Mouse (Mus musculus): ENCODE results near the gene Iqsec1. TPM values are rescaled to one million over a fixed set of nuclear protein-coding genes. Genes with fewer than 3 reads are reported as not detected.

Iqsec1 gene
- polyA plus RNA-seq, 1 experiment = 80.9 TPM

- Histone ChIP-seq H3K4me1 (ENCODE audit: control insufficient read depth, insufficient read depth, insufficient read length, low read length) (no peaks in the 10 kb centered on the region), H3K27ac (replicated peaks; ENCODE audit: low read depth, low read length) (no peak overlapping the region), H3K4me3 (ENCODE audit: insufficient read depth, low read depth, low read length) (no peak overlapping the region)
Observed at GRCm38 (mm10) chr6:90804646-90805045, 183.8 kb downstream of the Iqsec1 start.

GRCm38 (mm10) chr6:90802604-90803003 lies 185.9 kb downstream of the Iqsec1 start:
- Histone ChIP-seq H3K27ac (replicated peaks; ENCODE audit: low read depth, low read length) (no peak overlapping the region), H3K4me1 (ENCODE audit: control insufficient read depth, insufficient read depth, insufficient read length, low read length) (no peaks in the 10 kb centered on the region), H3K4me3 (ENCODE audit: insufficient read depth, low read depth, low read length) (no peak overlapping the region)

GRCm38 (mm10) chr6:90802058-90802457 lies 186.4 kb downstream of the Iqsec1 start:
- Histone ChIP-seq H3K4me3 (ENCODE audit: insufficient read depth, low read depth, low read length) (no peak overlapping the region), H3K27ac (replicated peaks; ENCODE audit: low read depth, low read length) (no peak overlapping the region), H3K4me1 (ENCODE audit: control insufficient read depth, insufficient read depth, insufficient read length, low read length) (no peaks in the 10 kb centered on the region)

GRCm38 (mm10) chr6:90800825-90801224 lies 187.7 kb downstream of the Iqsec1 start:
- Histone ChIP-seq H3K4me1 (ENCODE audit: control insufficient read depth, insufficient read depth, insufficient read length, low read length) (no peaks in the 10 kb centered on the region), H3K4me3 (ENCODE audit: insufficient read depth, low read depth, low read length) (no peak overlapping the region), H3K27ac (replicated peaks; ENCODE audit: low read depth, low read length) (no peak overlapping the region)

- H3K27ac ChIP-seq (replicated peaks; ENCODE audit: low read depth, low read length) = no peak overlapping the region
- H3K4me1 ChIP-seq (ENCODE audit: control insufficient read depth, insufficient read depth, insufficient read length, low read length) = no peaks in the 10 kb centered on the region
Observed at GRCm38 (mm10) chr6:90799116-90799515, 189.4 kb downstream of the Iqsec1 start.

GRCm38 (mm10) chr6:90798201-90798600 lies 190.3 kb downstream of the Iqsec1 start:
- no peak overlapping the region for H3K27ac ChIP-seq (replicated peaks; ENCODE audit: low read depth, low read length)
- H3K4me3 ChIP-seq (ENCODE audit: insufficient read depth, low read depth, low read length) = no peak overlapping the region
- no peaks in the 10 kb centered on the region for H3K4me1 ChIP-seq (ENCODE audit: control insufficient read depth, insufficient read depth, insufficient read length, low read length)

More at GRCm38 (mm10) chr6:90799116-90799515, 189.4 kb downstream of the Iqsec1 start:
- no peak overlapping the region for H3K4me3 ChIP-seq (ENCODE audit: insufficient read depth, low read depth, low read length)

GRCm38 (mm10) chr6:90796902-90797596 lies 191.4 kb downstream of the Iqsec1 start:
- H3K4me1 ChIP-seq (ENCODE audit: control insufficient read depth, insufficient read depth, insufficient read length, low read length) = no peaks in the 10 kb centered on the region
- no peak overlapping the region for H3K27ac ChIP-seq (replicated peaks; ENCODE audit: low read depth, low read length)
- H3K4me3 ChIP-seq (ENCODE audit: insufficient read depth, low read depth, low read length) = no peak overlapping the region

GRCm38 (mm10) chr6:90790901-90791300 lies 197.6 kb downstream of the Iqsec1 start:
- H3K27ac ChIP-seq (replicated peaks; ENCODE audit: low read depth, low read length) = no peak overlapping the region
- H3K4me3 ChIP-seq (ENCODE audit: insufficient read depth, low read depth, low read length) = no peak overlapping the region
- H3K4me1 ChIP-seq (ENCODE audit: control insufficient read depth, insufficient read depth, insufficient read length, low read length) = no peaks in the 10 kb centered on the region

GRCm38 (mm10) chr6:90789520-90789919 lies 199.0 kb downstream of the Iqsec1 start:
- no peak overlapping the region for H3K27ac ChIP-seq (replicated peaks; ENCODE audit: low read depth, low read length)
- no peak overlapping the region for H3K4me3 ChIP-seq (ENCODE audit: insufficient read depth, low read depth, low read length)
- no peaks in the 10 kb centered on the region for H3K4me1 ChIP-seq (ENCODE audit: control insufficient read depth, insufficient read depth, insufficient read length, low read length)

GRCm38 (mm10) chr6:90787587-90787986 lies 200.9 kb downstream of the Iqsec1 start:
- Histone ChIP-seq H3K4me1 (ENCODE audit: control insufficient read depth, insufficient read depth, insufficient read length, low read length) (peaks cover 3% of the 10 kb centered on the region; the same call in 1 of the 2 replicates), H3K4me3 (ENCODE audit: insufficient read depth, low read depth, low read length) (no peak overlapping the region), H3K27ac (replicated peaks; ENCODE audit: low read depth, low read length) (no peak overlapping the region)

- no peak overlapping the region for H3K4me3 ChIP-seq (ENCODE audit: insufficient read depth, low read depth, low read length)
- H3K4me1 ChIP-seq (ENCODE audit: control insufficient read depth, insufficient read depth, insufficient read length, low read length) = peaks cover 3% of the 10 kb centered on the region; the same call in 1 of the 2 replicates
Observed at GRCm38 (mm10) chr6:90787036-90787435, 201.4 kb downstream of the Iqsec1 start.

GRCm38 (mm10) chr6:90786589-90786988 lies 201.9 kb downstream of the Iqsec1 start:
- H3K27ac ChIP-seq (replicated peaks; ENCODE audit: low read depth, low read length) = no peak overlapping the region
- peaks cover 3% of the 10 kb centered on the region; the same call in 1 of the 2 replicates for H3K4me1 ChIP-seq (ENCODE audit: control insufficient read depth, insufficient read depth, insufficient read length, low read length)
- no peak overlapping the region for H3K4me3 ChIP-seq (ENCODE audit: insufficient read depth, low read depth, low read length)

More at GRCm38 (mm10) chr6:90787036-90787435, 201.4 kb downstream of the Iqsec1 start:
- H3K27ac ChIP-seq (replicated peaks; ENCODE audit: low read depth, low read length) = no peak overlapping the region

- peaks cover 3% of the 10 kb centered on the region; the same call in 1 of the 2 replicates for H3K4me1 ChIP-seq (ENCODE audit: control insufficient read depth, insufficient read depth, insufficient read length, low read length)
- H3K27ac ChIP-seq (replicated peaks; ENCODE audit: low read depth, low read length) = no peak overlapping the region
- H3K4me3 ChIP-seq (ENCODE audit: insufficient read depth, low read depth, low read length) = no peak overlapping the region
Observed at GRCm38 (mm10) chr6:90783945-90784344, 204.5 kb downstream of the Iqsec1 start.

GRCm38 (mm10) chr6:90783176-90783575 lies 205.3 kb downstream of the Iqsec1 start:
- Histone ChIP-seq H3K4me1 (ENCODE audit: control insufficient read depth, insufficient read depth, insufficient read length, low read length) (peaks cover 3% of the 10 kb centered on the region; the same call in 1 of the 2 replicates), H3K4me3 (ENCODE audit: insufficient read depth, low read depth, low read length) (no peak overlapping the region), H3K27ac (replicated peaks; ENCODE audit: low read depth, low read length) (no peak overlapping the region)

- Histone ChIP-seq H3K4me1 (ENCODE audit: control insufficient read depth, insufficient read depth, insufficient read length, low read length) (peaks cover 3% of the 10 kb centered on the region; the same call in 1 of the 2 replicates), H3K4me3 (ENCODE audit: insufficient read depth, low read depth, low read length) (no peak overlapping the region), H3K27ac (replicated peaks; ENCODE audit: low read depth, low read length) (no peak overlapping the region)
Observed at GRCm38 (mm10) chr6:90781921-90782770, 206.3 kb downstream of the Iqsec1 start.

Data from brown adipose tissue, adult 24 weeks (tissue).